Mouse (Mus musculus) bone marrow, adult 2 months (tissue): ENCODE data around the gene Ccsap.

Experiments used
- CTCF ChIP-seq: fragments of 200-500 bp; IDR thresholded peaks from 2 replicates; pipeline ENCODE4 v1.5.1; 2011; ENCODE audit warnings: low read length, control low read depth; ENCODE audit not compliant: control insufficient read depth, insufficient read depth
- POLR2A ChIP-seq: fragments of 200-500 bp; IDR thresholded peaks from 2 replicates; pipeline ENCODE4 v1.6.1; 2011; ENCODE audit warnings: low read depth, mild to moderate bottlenecking, control low read depth, low read length, borderline replicate concordance; ENCODE audit not compliant: control insufficient read depth

- TF ChIP-seq CTCF (no peak), POLR2A (no peak)
Measured at GRCm38 (mm10) chr8:123799434-123799833, 60.6 kb downstream of the Ccsap start.
